Mouse (Mus musculus): Measurements from ENCODE around the gene Gramd1b. TPM values are rescaled to one million over a fixed set of nuclear protein-coding genes. Genes with fewer than 3 reads are reported as not detected.

Gramd1b gene
- polyA plus RNA-seq, 1 experiment from 2014 or later, result 2.4 TPM

DNA sequence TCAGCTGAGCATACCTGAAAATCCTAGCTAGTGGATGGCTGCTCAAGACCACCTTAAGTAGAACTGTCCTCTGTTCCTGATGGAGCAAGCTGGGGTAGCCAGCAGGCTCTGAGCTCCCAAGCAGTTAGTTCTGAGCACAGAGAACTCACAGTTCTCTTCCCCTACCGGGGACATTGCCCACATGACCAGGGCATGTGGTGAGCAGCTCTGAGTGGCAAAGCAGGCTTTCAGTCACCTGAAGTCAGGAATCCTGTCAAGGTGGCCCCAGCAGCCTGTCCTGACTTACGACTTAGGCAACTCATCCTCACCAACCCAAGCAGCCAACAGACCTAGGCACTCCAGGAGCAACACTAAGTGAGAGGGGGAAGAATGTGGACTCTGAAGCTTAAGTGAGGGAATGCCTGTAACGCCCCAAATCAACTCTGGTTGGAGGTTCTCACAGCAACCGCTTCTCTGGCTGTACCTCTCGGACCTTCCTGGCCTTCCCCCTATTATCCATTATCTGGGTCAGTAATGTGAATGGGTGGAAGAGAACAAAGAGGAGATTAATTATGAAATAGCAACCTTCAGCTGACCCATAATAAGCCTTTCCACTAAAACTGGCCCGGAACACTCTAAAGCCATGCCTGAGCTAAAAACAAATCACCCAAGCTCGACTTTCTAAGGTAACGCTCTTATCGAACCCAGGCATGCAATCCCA, 154.3 kb downstream of the Gramd1b start:
- DNase-seq (ENCODE audit: low spot score), result no peak
- 58% methylated on average over 9 of the region's 9 CpGs for WGBS

DNA sequence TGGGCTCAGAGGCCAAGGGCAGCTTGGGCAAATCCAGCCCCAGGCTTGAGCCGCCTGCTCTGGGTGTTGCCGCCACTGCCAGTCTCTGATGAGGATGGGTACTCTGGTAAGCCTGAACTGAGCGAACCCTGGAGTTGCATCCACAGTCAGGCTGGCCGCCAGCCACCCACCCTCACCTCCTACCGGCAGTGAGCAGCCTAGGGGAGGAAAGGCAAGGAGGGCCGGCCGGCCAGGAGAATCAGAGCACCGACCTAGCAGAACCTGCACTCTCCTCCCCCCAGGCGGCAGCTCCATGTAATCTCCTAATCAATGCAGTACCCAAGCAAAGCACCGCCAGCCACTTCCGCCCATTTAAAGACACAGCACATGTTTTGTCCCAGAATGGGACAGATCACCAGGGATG, 155.0 kb downstream of the Gramd1b start:
- peak; percentile 76 for DNase-seq (ENCODE audit: low spot score)
- Histone ChIP-seq H3K27ac (replicated peaks) (peak overlapping the region; percentile 66), H3K9me3 (no peaks in the 10 kb centered on the region), H3K4me3 (peak overlapping the region; percentile 47), H3K36me3 (replicated peaks) (no peaks in the 10 kb centered on the region), H3K27me3 (replicated peaks; ENCODE audit: low read depth, poor library complexity, severe bottlenecking) (peaks cover 12% of the 10 kb centered on the region; the same call in 1 of the 2 replicates), H3K4me1 (peaks cover 34% of the 10 kb centered on the region)
- WGBS, result 5% methylated on average over 11 of the region's 11 CpGs

More for the DNA sequence above, 154.3 kb downstream of the Gramd1b start:
- H3K36me3 ChIP-seq (replicated peaks), result no peaks in the 10 kb centered on the region
- H3K27ac ChIP-seq (replicated peaks), result peak overlapping the region; percentile 66; the same call in 1 of the 2 replicates
- no peaks in the 10 kb centered on the region for H3K9me3 ChIP-seq
- H3K4me1 ChIP-seq, result peaks cover 39% of the 10 kb centered on the region
- H3K4me3 ChIP-seq, result peak overlapping the region; percentile 47; the same call in 1 of the 2 replicates
- H3K27me3 ChIP-seq (replicated peaks; ENCODE audit: low read depth, poor library complexity, severe bottlenecking), result peaks cover 12% of the 10 kb centered on the region; the same call in 1 of the 2 replicates

DNA sequence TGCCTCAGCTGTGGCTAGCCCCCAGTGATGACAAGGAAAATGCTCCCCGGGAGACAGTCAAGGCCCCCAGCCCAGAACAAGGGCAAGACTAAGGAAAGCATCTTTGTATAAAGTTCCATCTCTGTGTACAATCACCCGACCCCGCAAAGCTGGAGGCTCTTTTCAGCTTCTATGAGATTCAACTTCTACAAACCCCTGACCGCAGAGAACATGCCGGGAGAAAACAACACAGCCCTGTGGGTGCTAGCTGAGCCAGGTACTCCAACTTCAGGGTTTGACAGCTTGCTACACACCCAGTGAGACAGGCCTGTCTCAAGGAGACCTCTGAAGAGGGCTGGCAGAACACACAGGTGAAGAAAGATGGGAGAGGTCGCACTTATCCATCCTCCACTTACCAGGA, 155.7 kb downstream of the Gramd1b start:
- Histone ChIP-seq H3K4me3 (no peak overlapping the region), H3K27ac (replicated peaks) (peak overlapping the region; percentile 66; the same call in 1 of the 2 replicates), H3K4me1 (peaks cover 34% of the 10 kb centered on the region), H3K27me3 (replicated peaks; ENCODE audit: low read depth, poor library complexity, severe bottlenecking) (peaks cover 12% of the 10 kb centered on the region; the same call in 1 of the 2 replicates), H3K9me3 (no peaks in the 10 kb centered on the region), H3K36me3 (replicated peaks) (no peaks in the 10 kb centered on the region)
- no peak for DNase-seq (ENCODE audit: low spot score)
- 52% methylated on average over 6 of the region's 6 CpGs for WGBS

GRCm38 (mm10) chr9:40374992-40375391, 156.2 kb downstream of the Gramd1b start:
- Histone ChIP-seq H3K4me1 (peaks cover 34% of the 10 kb centered on the region), H3K9me3 (no peaks in the 10 kb centered on the region), H3K27ac (replicated peaks) (no peak overlapping the region), H3K27me3 (replicated peaks; ENCODE audit: low read depth, poor library complexity, severe bottlenecking) (peaks cover 12% of the 10 kb centered on the region; the same call in 1 of the 2 replicates), H3K4me3 (no peak overlapping the region), H3K36me3 (replicated peaks) (no peaks in the 10 kb centered on the region)
- no peak for DNase-seq (ENCODE audit: low spot score)
- 40% methylated on average over 5 of the region's 5 CpGs for WGBS

DNA sequence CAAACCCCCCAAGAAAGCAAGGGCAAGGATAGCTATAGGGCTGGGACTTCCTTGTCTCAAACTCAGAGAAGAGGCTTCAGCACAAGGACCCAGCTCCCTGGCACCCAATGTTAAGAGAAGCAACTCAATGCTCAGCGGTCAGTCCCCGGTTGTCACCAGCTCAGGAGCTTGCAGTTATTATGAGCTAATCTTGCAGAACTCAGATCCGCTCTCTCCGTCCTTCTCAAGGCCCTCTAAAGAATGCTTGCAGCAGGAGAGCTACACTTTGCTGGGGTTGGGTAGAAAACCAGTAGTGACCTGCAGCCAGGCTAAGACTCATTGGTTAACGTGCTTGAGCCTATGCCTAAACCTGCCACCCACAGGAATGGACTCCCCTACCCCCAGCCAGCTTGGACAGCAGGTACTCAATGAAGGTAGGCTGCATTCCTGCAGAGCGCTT, 156.6 kb downstream of the Gramd1b start:
- no peak overlapping the region for H3K27ac ChIP-seq (replicated peaks)
- WGBS, result 63% methylated on average over 6 of the region's 6 CpGs
- H3K4me1 ChIP-seq, result peaks cover 34% of the 10 kb centered on the region
- H3K4me3 ChIP-seq, result no peak overlapping the region
- no peak for DNase-seq (ENCODE audit: low spot score)
- peaks cover 12% of the 10 kb centered on the region; the same call in 1 of the 2 replicates for H3K27me3 ChIP-seq (replicated peaks; ENCODE audit: low read depth, poor library complexity, severe bottlenecking)
- no peaks in the 10 kb centered on the region for H3K36me3 ChIP-seq (replicated peaks)
- H3K9me3 ChIP-seq, result no peaks in the 10 kb centered on the region

- Histone ChIP-seq H3K4me1 (peaks cover 34% of the 10 kb centered on the region), H3K4me3 (no peak overlapping the region), H3K27me3 (replicated peaks; ENCODE audit: low read depth, poor library complexity, severe bottlenecking) (peaks cover 12% of the 10 kb centered on the region; the same call in 1 of the 2 replicates), H3K27ac (replicated peaks) (no peak overlapping the region), H3K9me3 (no peaks in the 10 kb centered on the region), H3K36me3 (replicated peaks) (no peaks in the 10 kb centered on the region)
- no peak for DNase-seq (ENCODE audit: low spot score)
- 79% methylated on average over 11 of the region's 11 CpGs for WGBS
Measured at GRCm38 (mm10) chr9:40374052-40374451, 157.1 kb downstream of the Gramd1b start.

DNA sequence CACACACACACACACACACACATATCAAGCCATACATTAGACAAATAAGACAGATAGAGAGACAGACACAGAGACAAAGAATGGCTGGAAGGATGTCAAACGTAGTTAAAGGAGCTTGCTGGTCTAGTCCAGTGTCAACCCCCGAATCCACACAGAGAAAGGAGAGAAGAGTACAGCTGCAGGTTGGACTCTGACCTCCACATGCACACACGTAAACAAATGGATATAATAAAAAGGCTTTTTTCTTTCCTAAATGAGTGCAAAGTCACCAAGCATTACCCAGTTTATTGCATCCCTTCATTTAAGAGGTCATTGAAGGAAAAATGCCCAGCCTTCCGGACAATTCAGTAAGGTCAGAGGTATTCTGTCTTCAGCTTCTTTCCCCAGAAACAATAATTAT, 161.0 kb downstream of the Gramd1b start:
- Histone ChIP-seq H3K36me3 (replicated peaks) (no peaks in the 10 kb centered on the region), H3K27ac (replicated peaks) (no peak overlapping the region), H3K4me3 (no peak overlapping the region), H3K27me3 (replicated peaks; ENCODE audit: low read depth, poor library complexity, severe bottlenecking) (peaks cover 6% of the 10 kb centered on the region; the same call in 1 of the 2 replicates), H3K9me3 (no peaks in the 10 kb centered on the region), H3K4me1 (peaks cover 10% of the 10 kb centered on the region)
- DNase-seq (ENCODE audit: low spot score), result no peak
- 93% methylated on average over 4 of the region's 4 CpGs for WGBS

- no peaks in the 10 kb centered on the region for H3K4me1 ChIP-seq
- no peak overlapping the region for H3K27ac ChIP-seq (replicated peaks)
- no peak overlapping the region for H3K4me3 ChIP-seq
- H3K9me3 ChIP-seq, result no peaks in the 10 kb centered on the region
- no peaks in the 10 kb centered on the region for H3K27me3 ChIP-seq (replicated peaks; ENCODE audit: low read depth, poor library complexity, severe bottlenecking)
- H3K36me3 ChIP-seq (replicated peaks), result no peaks in the 10 kb centered on the region
- 90% methylated on average over 8 of the region's 8 CpGs for WGBS
- no peak for DNase-seq (ENCODE audit: low spot score)
Measured at GRCm38 (mm10) chr9:40366795-40367194, 164.4 kb downstream of the Gramd1b start.

DNA sequence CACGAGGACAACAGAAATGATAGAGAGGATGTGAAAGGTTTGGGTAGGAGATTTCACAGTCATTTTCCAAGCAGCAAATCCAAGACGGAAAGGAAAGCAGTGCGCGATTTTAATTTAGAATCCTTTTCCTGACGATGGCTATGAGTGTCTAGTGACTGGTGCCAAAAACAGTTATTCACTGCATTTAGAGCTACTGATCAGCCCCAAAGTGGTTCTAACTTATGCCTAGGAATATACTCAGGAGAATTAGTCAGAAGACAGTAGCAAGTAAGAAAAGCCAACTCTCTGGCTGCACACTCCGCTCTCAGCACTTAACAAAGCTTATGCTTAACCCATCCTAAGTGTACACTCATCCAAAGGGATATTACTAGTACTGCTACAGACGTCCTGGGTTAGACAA, 166.9 kb downstream of the Gramd1b start:
- WGBS, result 85% methylated on average over 7 of the region's 7 CpGs

DNA sequence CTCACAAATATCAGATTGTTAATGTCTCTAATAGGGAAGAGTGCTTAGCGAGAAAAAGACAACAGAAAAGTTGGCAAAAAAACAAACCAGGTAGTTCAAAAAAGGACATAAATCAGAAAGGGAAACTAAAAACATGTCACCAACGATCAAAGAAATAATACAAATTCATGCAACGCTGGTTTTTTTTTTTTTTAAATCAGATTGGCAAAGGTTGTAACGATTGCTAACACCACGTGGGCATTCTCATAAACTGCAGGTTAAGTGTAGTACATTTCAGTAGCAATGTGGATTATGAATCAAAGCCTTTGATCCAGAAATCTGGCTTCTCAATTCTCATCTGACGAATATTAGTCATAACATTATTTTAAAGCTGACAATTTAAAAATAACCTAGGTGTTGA, 169.2 kb downstream of the Gramd1b start:
- no peak for DNase-seq (ENCODE audit: low spot score)
- Histone ChIP-seq H3K4me3 (no peak overlapping the region), H3K27me3 (replicated peaks; ENCODE audit: low read depth, poor library complexity, severe bottlenecking) (no peaks in the 10 kb centered on the region), H3K4me1 (peaks cover 5% of the 10 kb centered on the region), H3K9me3 (no peaks in the 10 kb centered on the region), H3K36me3 (replicated peaks) (no peaks in the 10 kb centered on the region), H3K27ac (replicated peaks) (no peak overlapping the region)
- WGBS, result 90% methylated on average over 6 of the region's 6 CpGs

More for the DNA sequence above, 166.9 kb downstream of the Gramd1b start:
- Histone ChIP-seq H3K4me1 (no peaks in the 10 kb centered on the region), H3K9me3 (no peaks in the 10 kb centered on the region), H3K4me3 (no peak overlapping the region), H3K27me3 (replicated peaks; ENCODE audit: low read depth, poor library complexity, severe bottlenecking) (no peaks in the 10 kb centered on the region), H3K36me3 (replicated peaks) (no peaks in the 10 kb centered on the region), H3K27ac (replicated peaks) (no peak overlapping the region)
- no peak for DNase-seq (ENCODE audit: low spot score)

- Histone ChIP-seq H3K36me3 (replicated peaks) (no peaks in the 10 kb centered on the region), H3K4me1 (peaks cover 5% of the 10 kb centered on the region), H3K4me3 (no peak overlapping the region), H3K9me3 (no peaks in the 10 kb centered on the region), H3K27ac (replicated peaks) (no peak overlapping the region), H3K27me3 (replicated peaks; ENCODE audit: low read depth, poor library complexity, severe bottlenecking) (no peaks in the 10 kb centered on the region)
- 47% methylated on average over 8 of the region's 8 CpGs for WGBS
- no peak for DNase-seq (ENCODE audit: low spot score)
Measured at GRCm38 (mm10) chr9:40358408-40358896, 172.7 kb downstream of the Gramd1b start.

GRCm38 (mm10) chr9:40356768-40357446, 174.3 kb downstream of the Gramd1b start:
- Histone ChIP-seq H3K27me3 (replicated peaks; ENCODE audit: low read depth, poor library complexity, severe bottlenecking) (no peaks in the 10 kb centered on the region), H3K36me3 (replicated peaks) (no peaks in the 10 kb centered on the region), H3K9me3 (no peaks in the 10 kb centered on the region), H3K4me3 (no peak overlapping the region), H3K27ac (replicated peaks) (no peak overlapping the region), H3K4me1 (peaks cover 5% of the 10 kb centered on the region)
- no peak for DNase-seq (ENCODE audit: low spot score)
- WGBS, result 94% methylated on average over 4 of the region's 4 CpGs

Data from embryonic facial prominence, embryonic 10.5 days (tissue).